Mouse (Mus musculus) forebrain, embryonic 11.5 days (tissue): ENCODE measurements around the gene Tmem131. TPM values are rescaled to one million over a fixed set of nuclear protein-coding genes. Genes with fewer than 3 reads are reported as not detected.
A peak's percentile ranks its signal among the peaks of the same experiment; 100 is the strongest.

Experiments used
- ATAC-seq: fragments of 200-750 bp; cut with Nextera tagmentation; replicated peaks from 2 replicates; pipeline ENCODE4 v1.8.0; 2017; ENCODE audit warnings: moderate TSS enrichment; ENCODE audit not compliant: low FRiP score
- DNase-seq: peaks from one replicate; pipeline ENCODE4 v3.0.0-alpha.2; 2017; ENCODE audit warnings: low spot score
- H3K27ac ChIP-seq: fragments of 300-500 bp; sonication (generic); 2 replicates; pipeline ENCODE4 v1.5.1; 2014; ENCODE audit warnings: low read depth, low read length
- H3K27me3 ChIP-seq: fragments of 300-500 bp; sonication (generic); 2 replicates; pipeline ENCODE4 v1.6.1; 2014; ENCODE audit warnings: mild to moderate bottlenecking, low read length, mixed read lengths; ENCODE audit not compliant: control insufficient read depth, insufficient read depth
- H3K36me3 ChIP-seq: fragments of 300-500 bp; sonication (generic); 2 replicates; pipeline ENCODE4 v1.6.1; 2014; ENCODE audit warnings: mild to moderate bottlenecking, low read length, moderate library complexity, mixed read lengths; ENCODE audit not compliant: control insufficient read depth, insufficient read depth
- H3K4me1 ChIP-seq: fragments of 300-500 bp; sonication (generic); replicated peaks from 2 replicates; pipeline ENCODE4 v1.6.1; 2014; ENCODE audit warnings: low read length, mixed read lengths; ENCODE audit not compliant: control insufficient read depth, insufficient read depth
- H3K4me2 ChIP-seq: fragments of 300-500 bp; sonication (generic); 2 replicates; pipeline ENCODE4 v1.6.1; 2014; ENCODE audit warnings: low read depth, mild to moderate bottlenecking, low read length, moderate library complexity, mixed read lengths; ENCODE audit not compliant: severe bottlenecking
- H3K4me3 ChIP-seq: fragments of 300-500 bp; sonication (generic); 2 replicates; pipeline ENCODE4 v1.5.1; 2014; ENCODE audit warnings: low read depth, low read length
- H3K9ac ChIP-seq: fragments of 300-500 bp; sonication (generic); 2 replicates; pipeline ENCODE4 v1.6.1; 2014; ENCODE audit warnings: low read length
- H3K9me3 ChIP-seq: fragments of 300-500 bp; sonication (generic); 2 replicates; pipeline ENCODE4 v1.6.1; 2016; ENCODE audit warnings: low read length, mixed read lengths; ENCODE audit not compliant: control insufficient read depth
- WGBS: fragments of 180-500 bp; shearing (Covaris S2); extraction: QIAGEN DNeasy Blood & Tissue Kit; methylation state at CpG from one replicate; pipeline ENCODE4 v1.1.7; 2014; 5-methylcytosine and 5-hydroxymethylcytosine counted together
- polyA plus RNA-seq: library from polyadenylated mRNA; unstranded; fragments of >200 nt; fragmentation: Nextera tagmentation; extraction: Ambion mirVana; gene quantifications from 2 replicates; pipeline ENCODE4 v1.2.1, GENCODE M21; 2014

Gene Tmem131
- polyA plus RNA-seq, 1 experiment from 2014 or later = 23.3 TPM

GRCm38 (mm10) chr1:36796711-36797110 is 146.8 kb downstream of the Tmem131 start:
- Histone ChIP-seq H3K4me2 (no peak overlapping the region), H3K9ac (no peak overlapping the region), H3K9me3 (no peaks in the 10 kb centered on the region), H3K4me3 (no peak overlapping the region), H3K27ac (no peak overlapping the region), H3K27me3 (no peaks in the 10 kb centered on the region), H3K36me3 (peaks cover 15% of the 10 kb centered on the region), H3K4me1 (no peaks in the 10 kb centered on the region)
- WGBS = 95% methylated on average over 7 of the region's 7 CpGs
- DNase-seq (no peak), ATAC-seq (no peak)

GRCm38 (mm10) chr1:36789416-36789815 is 154.1 kb downstream of the Tmem131 start:
- Histone ChIP-seq H3K27ac (no peak overlapping the region), H3K4me1 (0 out of 2 replicates have a peak, but pooled peaks cover 2% of the 10 kb centered on the region), H3K9me3 (no peaks in the 10 kb centered on the region), H3K9ac (no peak overlapping the region), H3K4me3 (no peak overlapping the region), H3K36me3 (peaks cover 6% of the 10 kb centered on the region), H3K4me2 (no peak overlapping the region), H3K27me3 (no peaks in the 10 kb centered on the region)
- ATAC-seq (no peak), DNase-seq (no peak)
- WGBS = 83% methylated on average over 8 of the region's 8 CpGs

DNA sequence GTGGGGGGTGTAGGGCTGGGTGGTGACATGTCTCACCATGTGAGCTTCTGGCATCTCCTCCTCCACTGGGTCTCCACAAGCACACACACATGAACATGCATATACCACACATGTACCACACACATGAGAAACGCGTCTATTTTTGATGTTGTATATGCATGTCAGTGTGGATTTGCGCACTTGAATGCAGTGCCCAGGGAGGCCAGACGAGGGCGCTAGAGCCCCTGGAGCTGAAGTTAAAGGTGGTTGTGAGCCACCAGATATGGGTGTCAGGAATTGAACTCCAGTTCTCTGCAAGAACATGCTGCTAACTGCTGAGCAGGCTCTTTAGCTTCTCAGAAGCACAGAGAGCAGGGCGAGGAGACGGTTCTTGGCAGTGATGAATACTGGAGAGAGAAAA is 157.1 kb downstream of the Tmem131 start:
- Histone ChIP-seq H3K4me1 (0 out of 2 replicates have a peak, but pooled peaks cover 2% of the 10 kb centered on the region), H3K4me2 (no peak overlapping the region), H3K36me3 (no peaks in the 10 kb centered on the region), H3K9me3 (no peaks in the 10 kb centered on the region), H3K27ac (no peak overlapping the region), H3K27me3 (no peaks in the 10 kb centered on the region), H3K4me3 (no peak overlapping the region), H3K9ac (no peak overlapping the region)
- DNase-seq (no peak), ATAC-seq (no peak)
- WGBS = 94% methylated on average over 7 of the region's 7 CpGs

DNA sequence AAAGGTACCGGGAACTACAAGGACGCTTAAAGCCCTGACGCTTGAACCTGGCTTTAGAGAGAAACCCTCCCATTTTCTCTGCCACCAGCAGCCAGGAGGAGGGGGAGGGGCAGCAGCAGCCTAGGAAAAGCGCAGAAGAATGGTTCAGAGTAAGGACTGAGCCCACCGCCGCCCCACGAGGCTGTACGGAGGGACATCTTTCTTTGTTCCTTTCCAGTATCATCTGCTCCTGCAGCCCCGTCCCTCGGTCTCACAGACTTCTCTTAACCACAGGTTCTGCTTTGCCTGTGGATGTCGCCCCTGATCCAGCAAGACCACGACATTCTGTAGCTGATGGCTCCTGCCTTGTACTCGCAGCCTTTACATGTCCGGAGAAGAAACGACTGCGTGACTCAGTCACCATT is 158.2 kb downstream of the Tmem131 start:
- ATAC-seq = peak; percentile 60
- H3K9me3 ChIP-seq = no peaks in the 10 kb centered on the region
- no peak overlapping the region for H3K27ac ChIP-seq
- H3K9ac ChIP-seq = peak overlapping the region; percentile 64
- no peaks in the 10 kb centered on the region for H3K36me3 ChIP-seq
- H3K4me2 ChIP-seq = peak overlapping the region; percentile 87
- 0 out of 2 replicates have a peak, but pooled peaks cover 2% of the 10 kb centered on the region for H3K4me1 ChIP-seq
- no peaks in the 10 kb centered on the region for H3K27me3 ChIP-seq
- WGBS = 3% methylated on average over 16 of the region's 16 CpGs
- peak overlapping the region; percentile 38 for H3K4me3 ChIP-seq
- DNase-seq = peak; percentile 74

GRCm38 (mm10) chr1:36784365-36785134 is 158.9 kb downstream of the Tmem131 start:
- Histone ChIP-seq H3K4me3 (peak overlapping the region; percentile 38), H3K27ac (no peak overlapping the region), H3K9ac (peak overlapping the region; percentile 64), H3K36me3 (no peaks in the 10 kb centered on the region), H3K9me3 (no peaks in the 10 kb centered on the region), H3K27me3 (no peaks in the 10 kb centered on the region), H3K4me1 (no peaks in the 10 kb centered on the region), H3K4me2 (peak overlapping the region; percentile 87)
- peak; percentile 73 for ATAC-seq
- peak; percentile 84 for DNase-seq
- 4% methylated on average over 20 of the region's 20 CpGs for WGBS

- Histone ChIP-seq H3K27me3 (no peaks in the 10 kb centered on the region), H3K4me3 (no peak overlapping the region), H3K4me1 (no peaks in the 10 kb centered on the region), H3K27ac (no peak overlapping the region), H3K36me3 (no peaks in the 10 kb centered on the region), H3K4me2 (no peak overlapping the region), H3K9me3 (no peaks in the 10 kb centered on the region), H3K9ac (no peak overlapping the region)
- DNase-seq (no peak), ATAC-seq (no peak)
- WGBS = 86% methylated on average over 11 of the region's 11 CpGs
These were observed 161.0 kb downstream of the Tmem131 start for GRCm38 (mm10) chr1:36782476-36782875.

DNA sequence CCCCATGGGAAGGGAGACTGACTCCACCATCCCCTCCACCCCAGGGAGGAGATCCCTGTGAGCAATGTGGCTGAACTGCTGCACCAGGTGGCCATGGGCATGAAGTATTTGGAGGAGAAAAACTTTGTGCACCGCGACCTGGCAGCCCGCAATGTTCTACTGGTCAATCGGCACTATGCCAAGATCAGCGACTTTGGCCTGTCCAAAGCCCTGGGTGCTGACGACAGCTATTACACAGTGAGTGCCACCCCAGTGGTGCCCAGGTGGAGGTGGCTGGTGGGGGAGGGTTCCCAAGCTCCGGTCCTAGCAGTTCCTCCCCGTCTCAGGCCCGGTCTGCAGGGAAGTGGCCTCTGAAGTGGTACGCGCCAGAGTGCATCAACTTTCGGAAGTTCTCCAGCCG is 162.7 kb downstream of the Tmem131 start:
- ATAC-seq = no peak
- Histone ChIP-seq H3K27ac (no peak overlapping the region), H3K4me1 (no peaks in the 10 kb centered on the region), H3K9ac (no peak overlapping the region), H3K9me3 (no peaks in the 10 kb centered on the region), H3K4me2 (no peak overlapping the region), H3K27me3 (no peaks in the 10 kb centered on the region), H3K4me3 (no peak overlapping the region), H3K36me3 (no peaks in the 10 kb centered on the region)
- DNase-seq = no peak
- WGBS = 90% methylated on average over 13 of the region's 13 CpGs

- Histone ChIP-seq H3K27me3 (no peaks in the 10 kb centered on the region; the same call in none of the 2 replicates), H3K9ac (no peak overlapping the region), H3K27ac (no peak overlapping the region), H3K4me3 (no peak overlapping the region), H3K9me3 (no peaks in the 10 kb centered on the region), H3K36me3 (no peaks in the 10 kb centered on the region), H3K4me2 (no peak overlapping the region), H3K4me1 (no peaks in the 10 kb centered on the region)
- DNase-seq (no peak), ATAC-seq (no peak)
- WGBS = 92% methylated on average over 9 of the region's 9 CpGs
These were observed 171.1 kb downstream of the Tmem131 start for GRCm38 (mm10) chr1:36772198-36772934.
